Mouse (Mus musculus) Patski (cell line): ENCODE results near the gene Rufy2. TPM values are rescaled to one million over a fixed set of nuclear protein-coding genes. Genes with fewer than 3 reads are reported as not detected.
"Not testable (repeated sequence)": the region's sequence is repeated elsewhere in the genome, so short reads cannot be mapped to it uniquely, and the experiment has no call there.

Experiments used
- ATAC-seq: fragments of 100-300 bp; one replicate; pipeline ENCODE4 v1.8.0; 2021
- CTCF ChIA-PET: fragments of 350-600 bp; sonication (Branson Sonifier 250); formaldehyde crosslinking; loops from one replicate; lab custom pipeline; 2022; ENCODE audit warnings: inconsistent platforms; lab: Charles Lee
- POLR2A ChIA-PET: fragments of 350-600 bp; sonication (Branson Sonifier 250); formaldehyde crosslinking; loops from one replicate; lab custom pipeline; 2022; ENCODE audit warnings: antibody characterized with exemption, inconsistent platforms; lab: Charles Lee
- DNase-seq: peaks from one replicate; pipeline ENCODE4 v3.0.0-alpha.2; 2011; ENCODE audit warnings: low read depth, low spot score
- H3K27me3 ChIP-seq: fragments of 371-371 bp; one replicate; pipeline ENCODE4 v1.5.1; 2021
- CTCF ChIP-seq: fragments of 100-300 bp; IDR thresholded peaks from one replicate; pipeline ENCODE4 v1.5.1; 2021
- in situ Hi-C: fragments of 300-500 bp; cut with MboI; formaldehyde crosslinking; loops from 3 replicates; pipeline ENCODE4 v1.11.1; 2018; ENCODE audit warnings: low pct_unique_long_range_greater_than_20kb, mixed read lengths
- polyA plus RNA-seq: library from polyadenylated mRNA; unstranded; gene quantifications from one replicate; pipeline ENCODE4 v1.2.3, GENCODE M21; 2021

Gene Rufy2
- polyA plus RNA-seq, 1 experiment from 2014 or later, result 26.5 TPM

- in situ Hi-C loops, result no loop called here
- TF ChIP-seq CTCF, result no peak
- no peaks in the 10 kb centered on the region for H3K27me3 ChIP-seq
- no peak for ATAC-seq
- CTCF ChIA-PET, result no interaction called here
- no peak for DNase-seq
- POLR2A ChIA-PET, result no interaction called here
These were observed 67.7 kb downstream of the Rufy2 start for GRCm38 (mm10) chr10:63047751-63048150.

- in situ Hi-C loops, result no loop called here
- H3K27me3 ChIP-seq, result no peaks in the 10 kb centered on the region
- DNase-seq (no peak), ATAC-seq (no peak)
- no peak for TF ChIP-seq CTCF
- CTCF ChIA-PET, result interaction anchor here (1.7 kb wide), 1 partner anchor 14 kb away, joined by 4 read pairs; no protein-coding TSS in a partner anchor
- POLR2A ChIA-PET, result interaction anchor here (0.7 kb wide), 1 partner anchor 162 kb away, joined by 5 read pairs; no protein-coding TSS in a partner anchor
These were observed 69.1 kb downstream of the Rufy2 start for GRCm38 (mm10) chr10:63049106-63049505.

GRCm38 (mm10) chr10:63051267-63051666 lies 71.2 kb downstream of the Rufy2 start:
- ATAC-seq, result no peak
- POLR2A ChIA-PET, result no interaction called here
- no peak for TF ChIP-seq CTCF
- CTCF ChIA-PET, result interaction anchor here (1.0 kb wide), 1 partner anchor 9 kb away, joined by 3 read pairs; no protein-coding TSS in a partner anchor
- H3K27me3 ChIP-seq, result no peaks in the 10 kb centered on the region
- no peak for DNase-seq
- in situ Hi-C loops, result no loop called here

GRCm38 (mm10) chr10:63052011-63052410 lies 72.0 kb downstream of the Rufy2 start:
- DNase-seq, result no peak
- in situ Hi-C loops, result no loop called here
- no peak for ATAC-seq
- ChIA-PET CTCF (interaction anchor here (1.0 kb wide), 1 partner anchor 8 kb away, joined by 3 read pairs; no protein-coding TSS in a partner anchor), POLR2A (no interaction called here)
- no peaks in the 10 kb centered on the region for H3K27me3 ChIP-seq
- no peak for TF ChIP-seq CTCF

GRCm38 (mm10) chr10:63053007-63053406 lies 73.0 kb downstream of the Rufy2 start:
- ATAC-seq (no peak), DNase-seq (no peak)
- in situ Hi-C loops, result no loop called here
- TF ChIP-seq CTCF, result no peak
- ChIA-PET POLR2A (no interaction called here), CTCF (interaction anchor here (1.5 kb wide), 1 partner anchor 14 kb away, joined by 3 read pairs; no protein-coding TSS in a partner anchor)
- no peaks in the 10 kb centered on the region for H3K27me3 ChIP-seq

GRCm38 (mm10) chr10:63054071-63054470 lies 74.0 kb downstream of the Rufy2 start:
- CTCF ChIA-PET, result interaction anchor here (1.5 kb wide), 1 partner anchor 13 kb away, joined by 3 read pairs; no protein-coding TSS in a partner anchor
- DNase-seq, H3K27me3 ChIP-seq, POLR2A ChIA-PET, ATAC-seq, in situ Hi-C loops: not testable (repeated sequence)

- ChIA-PET CTCF (interaction anchor here (1.5 kb wide), 1 partner anchor 12 kb away, joined by 3 read pairs; no protein-coding TSS in a partner anchor), POLR2A (no interaction called here)
- in situ Hi-C loops, result no loop called here
- DNase-seq (no peak), ATAC-seq (no peak)
- TF ChIP-seq CTCF, result no peak
- no peaks in the 10 kb centered on the region for H3K27me3 ChIP-seq
These were observed 74.6 kb downstream of the Rufy2 start for GRCm38 (mm10) chr10:63054586-63054985.

GRCm38 (mm10) chr10:63056966-63057750 lies 77.1 kb downstream of the Rufy2 start:
- ChIA-PET POLR2A (no interaction called here), CTCF (interaction anchor here (1.1 to 1.3 kb wide), 2 partner anchors 8 to 14 kb away, joined by 3 to 6 read pairs; no protein-coding TSS in a partner anchor)
- in situ Hi-C loops, result no loop called here
- ATAC-seq (no peak), DNase-seq (no peak)
- no peak for TF ChIP-seq CTCF
- no peaks in the 10 kb centered on the region for H3K27me3 ChIP-seq

- DNase-seq (no peak), ATAC-seq (no peak)
- ChIA-PET CTCF (interaction anchor here (0.7 to 1.3 kb wide), 4 partner anchors 8 to 74 kb away, joined by 3 read pairs; no protein-coding TSS in a partner anchor), POLR2A (interaction anchor here (1.0 kb wide), 1 partner anchor 62 kb away, joined by 3 read pairs; no protein-coding TSS in a partner anchor)
- TF ChIP-seq CTCF, result no peak
- in situ Hi-C loops, result loop anchor here (5.0 to 10.0 kb wide), 2 partner anchors 33 to 75 kb away; partner anchors contain the start of gene Rufy2
- H3K27me3 ChIP-seq, result no peaks in the 10 kb centered on the region
These were observed 79.8 kb downstream of the Rufy2 start, which contains the start of gene Pbld1 for GRCm38 (mm10) chr10:63059862-63060261. Gene Pbld1, plus strand, starts transcription at chr10:63060162.

GRCm38 (mm10) chr10:63060406-63060805 lies 80.4 kb downstream of the Rufy2 start:
- ChIA-PET POLR2A (no interaction called here), CTCF (interaction anchor here (0.7 to 1.3 kb wide), 4 partner anchors 9 to 74 kb away, joined by 3 read pairs; no protein-coding TSS in a partner anchor)
- TF ChIP-seq CTCF, result no peak
- DNase-seq (no peak), ATAC-seq (no peak)
- no peaks in the 10 kb centered on the region for H3K27me3 ChIP-seq
- in situ Hi-C loops, result loop anchor here (5.0 to 10.0 kb wide), 2 partner anchors 33 to 76 kb away; partner anchors contain the start of gene Rufy2
